Mouse (Mus musculus) activated CD4-positive, CD25-positive, alpha-beta regulatory T cell, adult 4 months (primary cell): ENCODE results near the gene Gm20795. TPM values are rescaled to one million over a fixed set of nuclear protein-coding genes. Genes with fewer than 3 reads are reported as not detected.
"Not testable (repeated sequence)": the region's sequence is repeated elsewhere in the genome, so short reads cannot be mapped to it uniquely, and the experiment has no call there.

Experiments used
- ATAC-seq: one replicate; pipeline ENCODE4 v1.8.0; 2017
- polyA plus RNA-seq, 2 experiments: library from polyadenylated mRNA; unstranded; fragments of 100-300 nt; shearing (Covaris generic); gene quantifications; one replicate each; pipeline ENCODE4 v1.2.1; 2017

The Gm20795 gene
- polyA plus RNA-seq, result not detected

GRCm38 (mm10) chrY:40804614-40805013 lies at the start of gene Gm20795:
Gene Gm20795 (plus strand): TSS chrY:40804914.
- not testable (repeated sequence) for ATAC-seq

- not testable (repeated sequence) for ATAC-seq
Measured at GRCm38 (mm10) chrY:40775665-40776064, 29.0 kb upstream of the Gm20795 start, which contains the start of gene Gm21797. Gene Gm21797 (minus strand): TSS chrY:40775765.

Other genes starting within 250 kb of the Gm20795 start
- not detected for gene Gm21852, start 152.9 kb upstream of the Gm20795 start, polyA plus RNA-seq
- gene Gm21797, start 29.1 kb upstream of the Gm20795 start, polyA plus RNA-seq, result not detected